Mouse (Mus musculus) spleen, postnatal 0 days (tissue): ENCODE results near the gene Lrp2. TPM values are rescaled to one million over a fixed set of nuclear protein-coding genes. Genes with fewer than 3 reads are reported as not detected.

Experiments
- polyA plus RNA-seq: library from polyadenylated mRNA; unstranded; fragments of >200 nt; fragmentation: Nextera tagmentation; extraction: Ambion mirVana; gene quantifications from 2 replicates; pipeline ENCODE4 v1.2.1, GENCODE M21; 2015

Gene Lrp2
- 0.25 and 0.28 TPM in 2 replicates for polyA plus RNA-seq

DNA sequence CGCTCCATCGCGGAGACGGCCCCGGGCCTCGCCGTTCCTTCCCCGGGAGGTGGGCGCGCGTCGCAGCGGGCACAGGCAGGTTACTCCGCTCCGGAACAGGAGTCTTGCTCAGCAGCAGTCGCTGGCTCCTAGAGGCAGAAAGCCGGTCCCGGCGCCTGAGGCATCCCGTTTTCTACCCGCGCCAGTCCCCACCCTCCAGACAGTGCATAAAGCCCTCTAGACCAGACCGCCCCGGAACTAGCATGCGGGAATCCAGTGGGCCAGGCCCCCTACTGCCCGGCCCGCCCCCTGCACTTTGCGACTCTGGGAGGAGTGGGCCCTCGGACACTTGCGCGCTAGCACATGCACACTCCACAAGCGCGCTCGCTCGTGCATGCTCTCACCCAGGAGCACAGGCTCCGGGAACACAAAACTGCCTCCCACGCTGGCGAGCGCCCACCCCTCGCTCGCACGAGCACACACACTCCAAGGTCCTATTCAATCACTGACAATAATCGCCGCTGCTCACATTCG is at the start of gene Lrp2:
TSS of gene Lrp2 (minus strand) at position 180 of the 513 bp plus-strand sequence.

DNA sequence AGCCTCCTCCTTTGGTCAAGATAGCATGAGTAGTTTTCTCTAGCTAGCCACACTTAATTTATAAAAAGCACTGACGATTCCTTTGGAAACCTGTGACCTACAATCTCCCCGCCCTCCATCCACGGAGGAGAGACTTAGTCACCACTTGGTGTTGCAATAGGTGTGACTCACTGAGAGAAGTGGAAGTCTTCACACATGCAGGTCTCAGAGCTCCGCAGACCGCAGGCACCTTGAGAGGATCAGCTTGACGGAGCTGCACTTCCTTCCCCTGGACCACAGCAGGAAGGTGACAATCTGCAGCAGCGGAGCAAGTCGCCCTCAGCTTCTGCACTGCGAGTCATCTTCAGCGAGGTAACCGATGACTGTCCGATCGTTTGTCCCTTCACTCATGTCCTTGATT is 205.6 kb downstream of the Lrp2 start, which contains the start of gene Dhrs9:
TSS of gene Dhrs9 (plus strand) at position 165 of the 400 bp plus-strand sequence.

Other genes with a start within 250 kb of the Lrp2 start
- 0.04 TPM in 1 of 2 replicates, not detected in the other for gene Abcb11, start 243.4 kb downstream of the Lrp2 start, polyA plus RNA-seq
- gene Dhrs9, start 205.6 kb downstream of the Lrp2 start, polyA plus RNA-seq: 0.94 and 1.1 TPM in 2 replicates
- 5.7 and 6.1 TPM in 2 replicates for gene Bbs5, start 61.1 kb upstream of the Lrp2 start, polyA plus RNA-seq
- gene Klhl41, start 84.1 kb upstream of the Lrp2 start, polyA plus RNA-seq: 0.19 and 0.21 TPM in 2 replicates
- gene Fastkd1, start 127.5 kb upstream of the Lrp2 start, polyA plus RNA-seq: 3.8 and 5.2 TPM in 2 replicates
- gene Ppig, start 136.5 kb upstream of the Lrp2 start, polyA plus RNA-seq: 120 and 121 TPM in 2 replicates
- 0.94 and 1.0 TPM in 2 replicates for gene Ccdc173, start 203.5 kb upstream of the Lrp2 start, polyA plus RNA-seq
- gene Phospho2, start 203.6 kb upstream of the Lrp2 start, polyA plus RNA-seq: 17.3 and 18.7 TPM in 2 replicates
- 19.9 and 22.6 TPM in 2 replicates for gene Klhl23, start 235.9 kb upstream of the Lrp2 start, polyA plus RNA-seq